Mouse (Mus musculus): ENCODE data around the gene Slc6a20a.
"Not testable (repeated sequence)": the region's sequence is repeated elsewhere in the genome, so short reads cannot be mapped to it uniquely, and the experiment has no call there.

Slc6a20a gene

GRCm38 (mm10) chr9:123678327-123679105 lies at the start of gene Slc6a20a, which contains the start of gene Ccr9:
Gene Slc6a20a, minus strand, starts transcription at chr9:123678885.
Gene Ccr9, plus strand, starts transcription at chr9:123678439.
- DNase-seq (ENCODE audit: low read depth in 2 of 2, low spot score in 2 of 2) = peak in 1 of 2 experiments; percentile 9

GRCm38 (mm10) chr9:123722737-123723493 lies 44.2 kb upstream of the Slc6a20a start:
- DNase-seq (ENCODE audit: low read depth in 2 of 2, low spot score in 2 of 2) = no peak

GRCm38 (mm10) chr9:123717186-123718008 lies 38.7 kb upstream of the Slc6a20a start, which contains the start of gene Lztfl1:
Gene Lztfl1, minus strand, starts transcription at chr9:123717697.
- peak; percentile 91 for DNase-seq (ENCODE audit: low read depth in 2 of 2, low spot score in 2 of 2)

- no peak for DNase-seq (ENCODE audit: low read depth in 2 of 2, low spot score in 2 of 2)
These were observed 37.6 kb upstream of the Slc6a20a start for GRCm38 (mm10) chr9:123716301-123716700.

- DNase-seq (ENCODE audit: low read depth in 2 of 2, low spot score in 2 of 2) = peak in 1 of 2 experiments; percentile 31
These were observed 34.4 kb upstream of the Slc6a20a start for GRCm38 (mm10) chr9:123713111-123713510.

- DNase-seq (ENCODE audit: low read depth in 2 of 2, low spot score in 2 of 2) = no peak
These were observed 30.5 kb upstream of the Slc6a20a start for GRCm38 (mm10) chr9:123709226-123709625.

- no peak for DNase-seq (ENCODE audit: low read depth in 2 of 2, low spot score in 2 of 2)
These were observed 23.1 kb upstream of the Slc6a20a start for GRCm38 (mm10) chr9:123701822-123702221.

GRCm38 (mm10) chr9:123695634-123696302 lies 17.1 kb upstream of the Slc6a20a start:
- DNase-seq (ENCODE audit: low read depth in 2 of 2, low spot score in 2 of 2) = no peak

- DNase-seq (ENCODE audit: low read depth in 2 of 2, low spot score in 2 of 2) = no peak
These were observed 9.5 kb upstream of the Slc6a20a start for GRCm38 (mm10) chr9:123688227-123688626.

GRCm38 (mm10) chr9:123686206-123686605 lies 7.5 kb upstream of the Slc6a20a start:
- no peak for DNase-seq (ENCODE audit: low read depth in 2 of 2, low spot score in 2 of 2)

- no peak for DNase-seq (ENCODE audit: low read depth in 2 of 2, low spot score in 2 of 2)
These were observed 5.0 kb upstream of the Slc6a20a start for GRCm38 (mm10) chr9:123683704-123684103.

GRCm38 (mm10) chr9:123679198-123679597 lies 513 bp upstream of the Slc6a20a start:
- DNase-seq (ENCODE audit: low read depth in 2 of 2, low spot score in 2 of 2) = no peak

- DNase-seq (ENCODE audit: low read depth in 2 of 2, low spot score in 2 of 2) = peak; percentile 32 to 61
These were observed 13.0 kb downstream of the Slc6a20a start for GRCm38 (mm10) chr9:123665645-123666044.

GRCm38 (mm10) chr9:123659986-123660676 lies 18.6 kb downstream of the Slc6a20a start:
- not testable (repeated sequence) for DNase-seq (ENCODE audit: low read depth in 2 of 2, low spot score in 2 of 2)

- no peak for DNase-seq (ENCODE audit: low read depth in 2 of 2, low spot score in 2 of 2)
These were observed 19.7 kb downstream of the Slc6a20a start for GRCm38 (mm10) chr9:123658981-123659380.

GRCm38 (mm10) chr9:123657457-123657856 lies 21.2 kb downstream of the Slc6a20a start:
- DNase-seq (ENCODE audit: low read depth in 2 of 2, low spot score in 2 of 2) = no peak

- no peak for DNase-seq (ENCODE audit: low read depth in 2 of 2, low spot score in 2 of 2)
These were observed 27.3 kb downstream of the Slc6a20a start for GRCm38 (mm10) chr9:123651369-123651768.

- no peak for DNase-seq (ENCODE audit: low read depth in 2 of 2, low spot score in 2 of 2)
These were observed 28.7 kb downstream of the Slc6a20a start for GRCm38 (mm10) chr9:123649785-123650511.

GRCm38 (mm10) chr9:123640106-123640505 lies 38.6 kb downstream of the Slc6a20a start:
- no peak for DNase-seq (ENCODE audit: low read depth in 2 of 2, low spot score in 2 of 2)

Data from CD8-positive naive resting alpha-beta T cell, adult 2 months (primary cell).